Mouse (Mus musculus): ENCODE results near the gene Timp3.

- TF ChIP-seq EP300 (IDR thresholded peaks at IDR 0.05) (no peak), CTCF (IDR thresholded peaks at IDR 0.05) (no peak)
Observed at GRCm38 (mm10) chr10:86256221-86256620, 44.0 kb upstream of the Timp3 start.
